Mouse (Mus musculus) gastrocnemius, postnatal 14 days (tissue): Measurements from ENCODE around the gene Vmn1r192. TPM values are rescaled to one million over a fixed set of nuclear protein-coding genes. Genes with fewer than 3 reads are reported as not detected.
A peak's percentile ranks its signal among the peaks of the same experiment; 100 is the strongest.
"Not testable (repeated sequence)": the region's sequence is repeated elsewhere in the genome, so short reads cannot be mapped to it uniquely, and the experiment has no call there.

Source experiments
- DNase-seq: peaks from one replicate; pipeline ENCODE4 v3.0.0; 2021; ENCODE audit warnings: mixed read lengths
- intact Hi-C: fragments of 180-260 bp; cut with DNase I; formaldehyde crosslinking; loops from one replicate; pipeline ENCODE4 v1.15.1; 2025; ENCODE audit warnings: low total_unique reads
- long read RNA-seq, 2 experiments: library from polyadenylated mRNA; stranded (forward); transcript quantifications; one replicate each; pipeline ENCODE4 v2.0.0; 2021
- microRNA-seq, 2 experiments: library from miRNA; unstranded; fragments of <30 nt; microRNA quantifications; one replicate each; pipeline ENCODE4 v1.2.0; 2021
- total RNA-seq, 2 experiments: library from RNA; stranded (reverse); gene quantifications; 2 replicates each; pipeline ENCODE4 v1.2.3; 2021

The Vmn1r192 gene
- not detected for total RNA-seq
- long read RNA-seq, experiment 1 = 0 reads
- long read RNA-seq, experiment 2 = 0 reads

DNA sequence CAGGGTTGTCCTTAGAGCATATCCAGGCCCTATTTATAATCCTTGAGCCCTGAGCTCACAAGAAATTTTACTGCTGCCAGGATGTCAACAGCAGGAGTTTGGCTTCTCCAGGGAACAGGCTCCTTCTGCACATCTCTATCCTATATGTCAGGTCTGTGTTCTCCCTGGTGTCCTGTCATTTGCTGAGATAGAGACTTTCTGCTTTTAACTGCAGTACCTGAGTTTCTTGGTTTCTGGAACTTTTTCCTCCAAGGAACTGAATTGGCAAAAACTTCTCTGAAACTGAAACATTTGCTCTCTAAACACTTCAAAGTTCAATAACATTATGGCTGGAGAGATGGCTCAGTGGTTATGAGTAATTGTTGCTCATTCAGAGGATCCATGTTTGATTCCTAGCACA lies at the start of gene Vmn1r192:
Gene Vmn1r192 (minus strand): TSS at position 101 of the 400 bp plus-strand sequence.
- intact Hi-C loops = no loop called here
- no peak for DNase-seq

DNA sequence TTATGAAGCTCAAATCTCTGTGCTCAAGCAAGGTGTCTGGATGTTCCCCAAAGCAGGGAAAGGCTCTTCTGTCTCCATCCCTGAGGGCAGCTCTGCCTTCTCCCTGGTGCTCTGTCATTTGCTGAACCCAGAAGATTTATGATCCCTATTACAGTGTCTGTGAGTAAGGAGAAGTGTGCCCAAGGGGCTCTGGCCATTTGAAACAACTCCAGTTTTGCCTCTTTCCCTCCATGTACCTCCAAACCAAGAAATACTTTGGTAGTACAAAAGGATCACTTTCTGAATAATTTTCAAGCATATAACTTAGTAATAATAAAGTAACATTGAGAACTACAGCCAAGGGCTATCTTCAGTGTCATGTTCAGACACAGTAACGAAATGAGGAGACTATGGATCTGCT lies 32.1 kb upstream of the Vmn1r192 start, which contains the start of gene Vmn1r193:
Gene Vmn1r193 (minus strand): TSS at position 101 of the 400 bp plus-strand sequence.
- intact Hi-C loops = not testable (repeated sequence)

GRCm38 (mm10) chr13:22192756-22193155 lies 1.8 kb upstream of the Vmn1r192 start:
- DNase-seq, intact Hi-C loops: not testable (repeated sequence)

More for the DNA sequence above, 32.1 kb upstream of the Vmn1r192 start, which contains the start of gene Vmn1r193:
- DNase-seq = not testable (repeated sequence)

- DNase-seq = no peak
- intact Hi-C loops = no loop called here
These were observed 556 bp downstream of the Vmn1r192 start for GRCm38 (mm10) chr13:22190385-22190784.

DNA sequence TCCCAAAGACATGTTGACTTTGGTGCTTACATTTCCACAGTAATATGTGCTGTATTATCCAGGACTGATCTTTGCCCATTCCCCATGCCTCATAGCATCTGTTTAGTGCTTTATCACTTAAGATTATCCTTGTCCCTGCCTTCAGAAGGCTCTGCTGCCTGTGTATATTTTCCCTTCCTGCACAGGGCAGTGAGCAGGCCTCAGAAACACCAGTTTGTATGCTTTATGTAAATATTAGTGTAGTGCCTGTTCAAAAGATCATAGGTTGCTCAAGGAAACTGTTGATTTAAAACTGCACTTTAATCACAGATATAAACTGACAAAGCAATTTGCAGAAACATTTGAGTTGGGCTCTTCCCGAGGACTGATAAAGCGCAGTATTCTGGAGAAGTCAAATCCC lies 1.6 kb downstream of the Vmn1r192 start:
- intact Hi-C loops = no loop called here
- DNase-seq = no peak

GRCm38 (mm10) chr13:22183869-22184268 lies 7.1 kb downstream of the Vmn1r192 start, which contains the start of gene Vmn1r191:
Gene Vmn1r191, minus strand, starts transcription at chr13:22183969.
- intact Hi-C loops = no loop called here
- DNase-seq = no peak

DNA sequence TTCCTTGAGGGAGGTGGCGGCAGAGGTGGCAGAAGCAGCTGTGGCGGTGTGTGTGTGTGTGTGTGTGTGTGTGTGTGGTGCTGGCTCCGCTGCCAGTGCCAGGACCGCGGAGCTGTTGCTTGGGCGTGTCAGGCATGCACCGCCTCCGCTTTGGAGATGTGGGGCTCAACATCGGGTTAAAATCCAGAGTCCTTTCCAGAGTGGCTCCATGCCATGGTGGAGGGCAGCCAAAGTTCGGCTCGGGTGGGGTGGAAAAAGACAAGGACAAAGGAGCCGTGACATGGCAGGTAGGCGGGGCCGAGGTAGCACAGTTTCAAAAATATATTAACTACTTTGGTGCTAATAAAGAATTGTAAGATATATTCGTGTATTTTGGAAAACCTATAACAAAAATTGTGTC lies 22.5 kb downstream of the Vmn1r192 start:
- peak; percentile 3 for DNase-seq
- intact Hi-C loops = no loop called here

DNA sequence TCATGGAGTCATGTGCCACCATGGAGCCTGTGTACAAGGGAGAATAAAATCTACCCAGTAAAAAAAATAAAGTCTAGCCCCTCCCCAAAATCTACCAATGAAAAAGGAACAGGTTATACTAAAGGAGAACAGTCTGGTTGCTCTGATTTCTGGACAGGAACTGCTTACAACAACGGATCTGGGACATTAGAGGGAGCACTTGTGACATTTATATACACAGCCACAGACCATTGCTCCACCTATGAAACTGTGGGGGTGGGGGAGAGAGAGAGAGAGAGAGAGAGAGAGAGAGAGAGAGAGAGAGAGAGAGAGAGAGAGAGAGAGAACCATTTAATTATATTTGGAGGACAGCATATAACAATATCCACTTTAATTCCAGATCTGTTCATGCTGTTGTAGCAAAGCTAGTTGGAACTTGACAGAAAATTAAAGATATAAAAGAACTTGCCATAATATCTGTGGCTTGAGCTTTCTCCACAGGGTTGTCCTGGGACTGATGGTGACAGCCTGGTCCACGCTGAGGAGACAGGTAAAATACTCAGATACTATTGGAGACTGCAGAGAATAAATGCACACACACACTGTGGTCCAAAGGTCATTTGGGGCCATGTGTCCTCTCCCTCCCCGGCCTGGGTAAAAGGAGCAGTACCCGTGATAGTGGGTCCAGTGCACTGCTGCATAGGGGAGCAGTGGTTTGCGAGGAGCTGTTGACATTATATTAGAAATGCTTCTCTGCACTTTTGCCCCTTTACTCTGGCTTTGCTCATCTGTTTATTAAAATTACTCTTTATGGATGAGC lies 54.2 kb downstream of the Vmn1r192 start:
- DNase-seq, intact Hi-C loops: not testable (repeated sequence)

Small RNA genes lying within 50 kb of the gene (microRNA-seq; reads per million reads assigned to microRNA genes)
- 0 reads per million in 2 experiments for gene Gm23282
- 0 reads per million in 2 experiments for gene Gm25084

Other genes starting within 250 kb of the Vmn1r192 start
- gene Zfp184, start 246.0 kb downstream of the Vmn1r192 start, total RNA-seq = under 1 TPM; 0.33 to 0.38 TPM
- gene Pom121l2, start 209.9 kb downstream of the Vmn1r192 start, total RNA-seq = not detected
- gene Prss16, start 181.4 kb downstream of the Vmn1r192 start, total RNA-seq = not detected
- gene Hist1h2ah, start 155.6 kb downstream of the Vmn1r192 start, total RNA-seq = 10 to 100 TPM; 45.8 to 69.2 TPM
- gene Hist1h2bk, start 155.3 kb downstream of the Vmn1r192 start, total RNA-seq = 10 to 100 TPM; 80.3 to 90.2 TPM
- 10 to 100 TPM; 46.4 to 49.7 TPM for gene Hist1h4i, start 149.8 kb downstream of the Vmn1r192 start, total RNA-seq
- 10 to 100 TPM; 40.6 to 42.0 TPM for gene Hist1h2ag, start 148.2 kb downstream of the Vmn1r192 start, total RNA-seq
- 10 to 100 TPM; 41.8 to 44.7 TPM for gene Hist1h2bj, start 147.9 kb downstream of the Vmn1r192 start, total RNA-seq
- gene Vmn1r188, start 106.7 kb downstream of the Vmn1r192 start, total RNA-seq = not detected
- not detected for gene Vmn1r189, start 85.3 kb downstream of the Vmn1r192 start, total RNA-seq
- gene Vmn1r191, start 7.2 kb downstream of the Vmn1r192 start, total RNA-seq = not detected
- not detected for gene Vmn1r193, start 32.0 kb upstream of the Vmn1r192 start, total RNA-seq
- not detected for gene Vmn1r194, start 53.1 kb upstream of the Vmn1r192 start, total RNA-seq
- gene Vmn1r195, start 79.4 kb upstream of the Vmn1r192 start, total RNA-seq = not detected
- not detected for gene Vmn1r196, start 98.8 kb upstream of the Vmn1r192 start, total RNA-seq
- not detected for gene Vmn1r197, start 133.4 kb upstream of the Vmn1r192 start, total RNA-seq
- not detected for gene Vmn1r198, start 159.2 kb upstream of the Vmn1r192 start, total RNA-seq
- gene Vmn1r199, start 188.7 kb upstream of the Vmn1r192 start, total RNA-seq = not detected
- gene Vmn1r200, start 199.2 kb upstream of the Vmn1r192 start, total RNA-seq = not detected